Mouse (Mus musculus) small intestine, adult 2 months (tissue): ENCODE measurements at regions not wholly inside any gene's neighbourhood (a gene's known extent, or its start where the extent isn't known, plus 50 kb on each side); places are given as distances from the start of the nearest gene placed in this dataset.

Experiments used
- CTCF ChIP-seq: fragments of 200-500 bp; IDR thresholded peaks from 2 replicates; pipeline ENCODE4 v1.5.1; 2012; ENCODE audit warnings: low read depth, mild to moderate bottlenecking, control low read depth, inconsistent platforms, low read length, moderate library complexity, mixed read lengths; ENCODE audit not compliant: insufficient replicate concordance, insufficient read length; ENCODE audit errors: extremely low read depth
- POLR2A ChIP-seq: fragments of 200-500 bp; IDR thresholded peaks from 2 replicates; pipeline ENCODE4 v1.6.1; 2012; ENCODE audit warnings: low read depth, mild to moderate bottlenecking, control low read depth, inconsistent platforms, low read length, moderate library complexity

GRCm38 (mm10) chr7:67425581-67425980, 52.9 kb upstream of the Mef2a start:
- TF ChIP-seq POLR2A (no peak), CTCF (no peak)
